Mouse (Mus musculus) hindbrain, embryonic 16.5 days (tissue): ENCODE data around the gene Cinp. TPM values are rescaled to one million over a fixed set of nuclear protein-coding genes. Genes with fewer than 3 reads are reported as not detected.

ENCODE experiments used
- polyA plus RNA-seq: library from polyadenylated mRNA; unstranded; fragments of >200 nt; fragmentation: Nextera tagmentation; extraction: Ambion mirVana; gene quantifications from 2 replicates; pipeline ENCODE4 v1.2.1, GENCODE M21; 2015

The Cinp gene
- polyA plus RNA-seq, 1 experiment from 2014 or later: 98.1 TPM

Other genes with a start within 250 kb of the Cinp start
- gene 1700001K19Rik, start 206.5 kb downstream of the Cinp start, polyA plus RNA-seq: 0.16 and 0.55 TPM in 2 replicates
- 1,477 and 1,618 TPM in 2 replicates for gene Hsp90aa1, start 186.4 kb downstream of the Cinp start, polyA plus RNA-seq
- gene Wdr20, start 151.2 kb downstream of the Cinp start, polyA plus RNA-seq: 23.0 TPM in 2 replicates
- gene Mok, start 48.2 kb downstream of the Cinp start, polyA plus RNA-seq: 13.9 and 16.8 TPM in 2 replicates
- 3.6 and 3.7 TPM in 2 replicates for gene Zfp839, start 38.9 kb downstream of the Cinp start, polyA plus RNA-seq
- 5.3 and 7.0 TPM in 2 replicates for gene Tecpr2, start 119 bp upstream of the Cinp start, polyA plus RNA-seq
- 12.2 and 14.2 TPM in 2 replicates for gene Ankrd9, start 89.9 kb upstream of the Cinp start, polyA plus RNA-seq
- gene Rcor1, start 150.2 kb upstream of the Cinp start, polyA plus RNA-seq: 4.1 and 4.5 TPM in 2 replicates